Mouse (Mus musculus) brain, embryonic 14.5 days (tissue): ENCODE results near the gene Rad51b.

Experiments
- CTCF ChIP-seq: fragments of 200-500 bp; IDR thresholded peaks from 2 replicates; pipeline ENCODE4 v1.5.1; 2012; ENCODE audit warnings: inconsistent platforms, mild to moderate bottlenecking, moderate library complexity, borderline replicate concordance; ENCODE audit not compliant: insufficient read depth, insufficient read length; ENCODE audit errors: extremely low read depth
- POLR2A ChIP-seq: fragments of 200-500 bp; IDR thresholded peaks from 2 replicates; pipeline ENCODE4 v1.6.1; 2012; ENCODE audit warnings: mild to moderate bottlenecking, inconsistent platforms, borderline replicate concordance; ENCODE audit not compliant: poor library complexity, insufficient read depth, insufficient read length, severe bottlenecking; ENCODE audit errors: extremely low read depth

- TF ChIP-seq CTCF: no peak
- no peak for TF ChIP-seq POLR2A
Measured at GRCm38 (mm10) chr12:79485501-79485900, 188.4 kb downstream of the Rad51b start.
